Mouse (Mus musculus) neural tube, embryonic 15.5 days (tissue): Measurements from ENCODE around the gene Orai2. TPM values are rescaled to one million over a fixed set of nuclear protein-coding genes. Genes with fewer than 3 reads are reported as not detected.
"Not testable (repeated sequence)": the region's sequence is repeated elsewhere in the genome, so short reads cannot be mapped to it uniquely, and the experiment has no call there.

Source experiments
- ATAC-seq: fragments of 200-750 bp; cut with Nextera tagmentation; 2 replicates; pipeline ENCODE4 v1.8.0; 2017; ENCODE audit warnings: mild to moderate bottlenecking, moderate TSS enrichment, moderate library complexity; ENCODE audit not compliant: low FRiP score
- H3K27ac ChIP-seq: fragments of 300-500 bp; sonication (generic); replicated peaks from 2 replicates; pipeline ENCODE4 v1.5.1; 2015; ENCODE audit warnings: mild to moderate bottlenecking, inconsistent platforms
- H3K27me3 ChIP-seq: fragments of 300-500 bp; sonication (generic); replicated peaks from 2 replicates; pipeline ENCODE4 v1.6.1; 2015; ENCODE audit warnings: inconsistent platforms
- H3K36me3 ChIP-seq: fragments of 300-500 bp; sonication (generic); 2 replicates; pipeline ENCODE4 v1.6.1; 2015; ENCODE audit warnings: inconsistent platforms
- H3K4me1 ChIP-seq: fragments of 300-500 bp; sonication (generic); 2 replicates; pipeline ENCODE4 v1.6.1; 2015; ENCODE audit warnings: inconsistent platforms
- H3K4me2 ChIP-seq: fragments of 300-500 bp; sonication (generic); 2 replicates; pipeline ENCODE4 v1.6.1; 2015; ENCODE audit warnings: inconsistent platforms, mild to moderate bottlenecking, moderate library complexity
- H3K4me3 ChIP-seq: fragments of 300-500 bp; sonication (generic); replicated peaks from 2 replicates; pipeline ENCODE4 v1.5.1; 2015; ENCODE audit warnings: mild to moderate bottlenecking, inconsistent platforms
- H3K9ac ChIP-seq: fragments of 300-500 bp; sonication (generic); replicated peaks from 2 replicates; pipeline ENCODE4 v1.6.1; 2015; ENCODE audit warnings: mild to moderate bottlenecking, inconsistent platforms
- H3K9me3 ChIP-seq: fragments of 300-500 bp; sonication (generic); replicated peaks from 2 replicates; pipeline ENCODE4 v1.6.1; 2016; ENCODE audit warnings: inconsistent platforms
- WGBS: fragments of 180-500 bp; shearing (Covaris S2); methylation state at CpG from one replicate; pipeline ENCODE4 v1.1.7; 2015; ENCODE audit warnings: mixed read lengths; 5-methylcytosine and 5-hydroxymethylcytosine counted together
- polyA plus RNA-seq: library from polyadenylated mRNA; unstranded; fragments of >200 nt; fragmentation: Nextera tagmentation; extraction: Ambion mirVana; gene quantifications from 2 replicates; pipeline ENCODE4 v1.2.1, GENCODE M21; 2015

Gene Orai2
- 40.0 and 45.6 TPM in 2 replicates for polyA plus RNA-seq

DNA sequence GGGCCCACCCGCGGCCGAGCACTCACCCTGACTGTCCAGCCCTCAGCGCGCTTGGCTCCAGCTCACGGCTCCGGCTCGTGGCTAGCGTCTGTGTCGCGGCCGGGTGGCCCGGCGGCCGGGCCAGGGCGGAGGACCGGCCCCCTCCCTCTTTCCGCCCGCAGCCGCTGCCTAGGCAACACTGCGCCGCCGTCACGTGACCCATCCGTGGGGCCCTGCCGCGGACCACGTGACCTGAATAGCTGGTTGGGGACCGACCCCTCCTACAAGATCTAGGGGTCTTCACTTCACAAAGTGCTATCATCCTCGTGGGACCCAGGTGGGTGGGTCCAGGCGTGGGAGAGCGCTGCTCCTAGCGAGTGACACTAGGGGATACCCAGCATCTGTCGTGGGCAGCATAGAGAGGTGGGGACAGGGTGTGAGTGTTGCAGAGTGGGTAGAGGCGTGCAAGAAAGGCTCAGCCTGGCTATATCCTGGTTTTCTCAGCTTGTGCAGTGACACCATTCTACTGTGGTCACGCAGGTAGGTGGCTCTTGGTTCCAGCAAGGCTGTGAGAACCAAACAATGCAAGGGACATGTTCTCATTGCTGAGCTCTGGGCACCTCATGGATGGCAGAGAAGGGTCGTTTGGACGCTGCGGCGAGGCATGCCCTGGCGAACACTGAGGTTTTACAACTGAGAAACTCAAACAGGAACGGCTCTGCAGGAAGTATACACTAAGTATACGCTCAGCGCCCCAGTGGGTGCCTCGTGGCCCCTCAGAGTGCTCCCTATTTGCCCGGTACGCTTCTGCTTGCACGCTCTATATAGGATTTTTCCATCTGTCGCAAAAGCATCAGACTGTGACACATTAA, at the start of gene Orai2:
TSS of gene Orai2 (minus strand) at position 202 of the 851 bp plus-strand sequence.
- no peaks in the 10 kb centered on the region for H3K27me3 ChIP-seq
- H3K27ac ChIP-seq = peak within 1 kb of the TSS; percentile 89
- H3K4me2 ChIP-seq = peak within 1 kb of the TSS; percentile 91
- H3K4me3 ChIP-seq = peak within 1 kb of the TSS; percentile 62
- 3% methylated on average over 41 of the region's 49 CpGs for WGBS
- peak; percentile 90 for ATAC-seq
- peaks cover 12% of the 10 kb centered on the region for H3K36me3 ChIP-seq
- peaks cover 36% of the 10 kb centered on the region for H3K4me1 ChIP-seq
- H3K9me3 ChIP-seq = no peaks in the 10 kb centered on the region
- H3K9ac ChIP-seq = peak within 1 kb of the TSS; percentile 77

DNA sequence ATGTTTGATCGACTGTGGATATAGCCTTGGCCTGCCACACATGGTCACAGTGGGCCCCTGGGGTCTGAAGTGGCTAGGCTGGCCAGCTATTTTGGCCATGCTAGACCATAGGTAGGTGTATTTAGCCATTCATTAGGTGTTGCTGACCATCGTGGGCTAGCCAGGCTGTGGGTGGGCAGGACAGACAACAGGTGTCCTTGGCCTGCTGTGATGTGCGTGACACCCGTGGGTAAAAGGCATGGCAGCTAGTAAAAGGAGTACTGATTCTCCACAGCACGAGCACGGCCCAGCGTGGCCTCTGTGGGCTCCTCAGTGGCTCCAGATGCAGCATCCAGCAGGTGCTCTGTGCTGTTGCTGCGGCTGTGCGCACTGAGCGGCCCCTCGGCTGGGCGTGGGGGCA, 48.1 kb upstream of the Orai2 start:
- H3K4me2 ChIP-seq = no peak overlapping the region
- H3K9me3 ChIP-seq = no peaks in the 10 kb centered on the region; the same call in 1 of the 2 replicates
- ATAC-seq = no peak
- H3K9ac ChIP-seq = no peak overlapping the region
- H3K36me3 ChIP-seq = peaks cover 40% of the 10 kb centered on the region
- H3K27me3 ChIP-seq = no peaks in the 10 kb centered on the region
- H3K4me3 ChIP-seq = no peak overlapping the region
- H3K27ac ChIP-seq = no peak overlapping the region
- no peaks in the 10 kb centered on the region for H3K4me1 ChIP-seq
- WGBS = 81% methylated on average over 12 of the region's 12 CpGs

DNA sequence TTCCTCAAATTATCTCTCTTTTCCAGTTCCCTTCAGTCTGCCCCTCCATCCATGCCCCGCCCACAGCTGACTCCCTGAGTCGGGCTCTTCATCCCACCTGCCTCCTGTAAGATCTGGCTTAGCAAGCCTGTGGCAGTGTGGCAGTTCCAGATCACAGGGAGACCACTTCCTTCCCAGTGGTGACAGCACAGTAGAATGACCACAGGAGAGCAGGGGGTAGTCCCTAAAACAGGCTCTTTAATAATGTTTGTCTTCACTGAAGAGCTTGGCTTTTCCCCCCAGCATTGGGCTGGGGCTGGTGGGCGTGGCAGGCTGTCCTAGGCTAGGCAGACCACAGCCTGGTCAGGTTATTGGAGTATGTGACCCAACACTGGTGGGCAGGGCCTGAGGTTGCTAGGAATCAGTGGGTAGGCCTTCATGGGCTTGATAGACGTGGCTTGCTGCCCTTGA, 47.4 kb upstream of the Orai2 start:
- Histone ChIP-seq H3K9me3 (no peaks in the 10 kb centered on the region), H3K36me3 (peaks cover 34% of the 10 kb centered on the region), H3K27ac (no peak overlapping the region), H3K4me1 (no peaks in the 10 kb centered on the region), H3K4me3 (no peak overlapping the region), H3K27me3 (no peaks in the 10 kb centered on the region), H3K9ac (no peak overlapping the region), H3K4me2 (no peak overlapping the region)
- ATAC-seq = no peak
- 78% methylated on average over 4 of the region's 4 CpGs for WGBS

DNA sequence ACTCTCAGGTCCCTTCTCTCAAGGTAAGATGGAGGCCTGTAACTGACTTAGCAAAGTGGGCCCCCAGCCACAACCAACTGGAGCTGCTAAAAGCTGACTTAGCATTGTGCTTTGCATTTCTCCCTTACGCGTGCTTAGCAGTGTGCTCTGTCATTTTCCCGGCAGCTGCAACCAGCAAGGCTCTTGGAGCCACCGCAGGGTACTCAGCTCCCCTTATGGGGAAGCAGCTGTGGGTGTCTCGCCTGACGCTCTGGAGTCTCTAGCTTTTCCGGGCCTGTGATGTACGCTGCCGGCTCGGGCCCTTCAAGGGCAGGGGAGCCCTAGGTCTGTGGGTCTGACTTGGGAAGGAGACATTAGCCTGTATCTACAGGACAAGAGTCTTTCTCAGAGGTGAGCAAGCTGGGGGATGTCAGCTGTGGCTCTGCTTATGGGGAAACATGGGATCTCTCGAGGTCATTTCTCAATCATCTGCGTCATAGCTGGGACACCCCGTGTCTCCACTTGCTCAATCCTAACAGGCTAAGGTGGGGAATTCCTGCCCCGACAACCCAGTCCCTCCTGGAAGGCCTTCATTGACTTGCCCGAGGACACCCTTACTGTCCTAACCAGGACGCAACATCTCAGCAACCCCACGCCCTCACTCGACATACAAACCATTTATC, 46.6 kb upstream of the Orai2 start:
- Histone ChIP-seq H3K4me1 (no peaks in the 10 kb centered on the region), H3K27me3 (no peaks in the 10 kb centered on the region), H3K4me3 (no peak overlapping the region), H3K36me3 (peaks cover 29% of the 10 kb centered on the region), H3K9me3 (no peaks in the 10 kb centered on the region), H3K9ac (no peak overlapping the region), H3K4me2 (no peak overlapping the region), H3K27ac (peak overlapping the region; percentile 14; the same call in 1 of the 2 replicates)
- 79% methylated on average over 18 of the region's 18 CpGs for WGBS
- ATAC-seq = no peak

DNA sequence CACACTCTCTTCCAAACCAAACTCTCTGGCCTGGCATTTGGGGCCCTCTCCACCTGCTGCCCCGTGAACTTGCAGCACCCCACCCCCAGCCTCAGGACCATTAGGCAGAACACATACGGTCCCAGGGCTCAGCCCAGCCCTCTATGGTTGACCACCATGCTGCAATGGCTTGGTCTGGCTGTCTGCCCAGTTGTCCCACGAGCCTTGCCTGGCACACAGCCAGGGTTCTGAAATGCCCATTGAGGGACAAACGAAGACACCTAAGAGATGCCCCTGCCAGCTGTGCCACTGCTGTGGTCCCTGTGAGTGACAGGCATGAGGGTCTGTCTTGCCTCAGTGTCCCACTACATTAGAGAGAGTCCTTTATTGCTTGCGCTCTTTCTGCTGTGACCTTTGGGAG, 45.4 kb upstream of the Orai2 start:
- no peak for ATAC-seq

DNA sequence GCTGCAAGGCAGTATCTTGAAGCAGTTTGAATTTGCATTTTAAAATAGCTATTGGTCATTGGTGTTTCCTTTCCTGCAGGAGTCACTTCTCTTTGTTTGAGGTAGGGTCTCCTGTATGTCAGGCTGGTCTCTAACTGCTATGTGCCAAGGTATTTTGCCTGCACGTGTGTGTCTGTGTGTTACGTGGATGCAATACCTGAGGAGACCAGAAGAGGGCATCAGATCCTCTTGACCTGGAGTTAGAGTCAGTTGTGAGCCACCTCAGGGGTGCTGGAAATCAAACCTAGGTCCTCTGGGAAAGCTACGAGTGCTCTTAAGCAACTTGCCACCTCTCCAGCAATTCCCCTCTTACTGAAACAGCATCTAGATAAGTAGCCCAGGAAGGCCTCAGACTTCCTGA, 44.7 kb upstream of the Orai2 start:
- Histone ChIP-seq H3K9ac (no peak overlapping the region), H3K27ac (no peak overlapping the region), H3K4me1 (no peaks in the 10 kb centered on the region), H3K4me3 (no peak overlapping the region), H3K9me3 (no peaks in the 10 kb centered on the region), H3K4me2 (no peak overlapping the region), H3K36me3 (peaks cover 12% of the 10 kb centered on the region), H3K27me3 (no peaks in the 10 kb centered on the region)
- ATAC-seq = no peak
- WGBS = 92% methylated on average over 3 of the region's 3 CpGs

More for the DNA sequence above, 45.4 kb upstream of the Orai2 start:
- H3K9ac ChIP-seq = no peak overlapping the region
- no peaks in the 10 kb centered on the region for H3K27me3 ChIP-seq
- no peaks in the 10 kb centered on the region for H3K9me3 ChIP-seq
- no peak overlapping the region for H3K4me3 ChIP-seq
- no peak overlapping the region for H3K4me2 ChIP-seq
- H3K27ac ChIP-seq = no peak overlapping the region
- WGBS = 52% methylated on average over 5 of the region's 5 CpGs
- H3K36me3 ChIP-seq = peaks cover 17% of the 10 kb centered on the region
- no peaks in the 10 kb centered on the region for H3K4me1 ChIP-seq

DNA sequence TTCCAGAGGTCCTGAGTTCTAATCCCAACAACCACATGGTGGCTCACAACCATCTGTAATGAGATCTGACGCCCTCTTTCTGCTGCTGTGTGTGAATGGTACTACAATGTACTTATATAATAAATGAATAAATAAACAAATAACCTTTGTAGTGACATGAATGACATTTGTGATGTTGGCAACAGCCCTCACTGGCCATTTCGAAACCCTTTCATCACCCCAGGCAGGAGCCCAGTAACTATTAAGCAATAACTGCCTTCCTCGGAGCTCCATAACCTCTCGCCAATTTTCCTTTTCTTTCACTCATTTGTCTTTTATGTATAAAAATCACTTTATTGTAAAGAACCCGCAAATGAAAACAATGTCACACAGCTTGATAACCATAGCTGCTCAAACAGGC, 43.2 kb upstream of the Orai2 start:
- no peak overlapping the region for H3K4me3 ChIP-seq
- no peaks in the 10 kb centered on the region for H3K9me3 ChIP-seq
- no peaks in the 10 kb centered on the region for H3K4me1 ChIP-seq
- no peak overlapping the region for H3K27ac ChIP-seq
- H3K36me3 ChIP-seq = peaks cover 7% of the 10 kb centered on the region
- H3K9ac ChIP-seq = no peak overlapping the region
- ATAC-seq = no peak
- H3K4me2 ChIP-seq = no peak overlapping the region
- no peaks in the 10 kb centered on the region for H3K27me3 ChIP-seq
- WGBS = 86% methylated on average over 5 of the region's 5 CpGs

DNA sequence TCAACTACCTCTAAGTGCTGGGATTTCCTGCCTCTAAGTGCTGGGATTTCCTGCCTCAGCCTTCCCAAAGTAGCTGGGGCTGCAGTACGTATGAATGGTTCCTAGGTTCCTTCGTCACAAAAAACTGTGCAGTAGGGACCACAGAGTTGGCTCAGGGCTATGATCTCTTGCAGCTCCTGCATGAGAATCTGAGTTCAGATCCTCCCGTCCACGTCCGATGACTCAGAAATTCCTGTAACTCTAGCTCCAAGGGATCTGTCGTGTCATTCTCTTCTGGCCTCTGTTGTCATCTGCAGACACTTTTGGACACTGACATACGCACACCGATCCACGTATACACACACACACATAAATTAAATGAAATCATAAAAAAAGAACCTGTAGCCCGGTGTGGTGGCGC, 42.2 kb upstream of the Orai2 start:
- Histone ChIP-seq H3K27ac (no peak overlapping the region), H3K9ac (no peak overlapping the region), H3K4me1 (no peaks in the 10 kb centered on the region), H3K4me3 (no peak overlapping the region), H3K9me3 (no peaks in the 10 kb centered on the region), H3K36me3 (no peaks in the 10 kb centered on the region), H3K4me2 (no peak overlapping the region), H3K27me3 (no peaks in the 10 kb centered on the region)
- ATAC-seq = no peak
- 97% methylated on average over 11 of the region's 11 CpGs for WGBS

DNA sequence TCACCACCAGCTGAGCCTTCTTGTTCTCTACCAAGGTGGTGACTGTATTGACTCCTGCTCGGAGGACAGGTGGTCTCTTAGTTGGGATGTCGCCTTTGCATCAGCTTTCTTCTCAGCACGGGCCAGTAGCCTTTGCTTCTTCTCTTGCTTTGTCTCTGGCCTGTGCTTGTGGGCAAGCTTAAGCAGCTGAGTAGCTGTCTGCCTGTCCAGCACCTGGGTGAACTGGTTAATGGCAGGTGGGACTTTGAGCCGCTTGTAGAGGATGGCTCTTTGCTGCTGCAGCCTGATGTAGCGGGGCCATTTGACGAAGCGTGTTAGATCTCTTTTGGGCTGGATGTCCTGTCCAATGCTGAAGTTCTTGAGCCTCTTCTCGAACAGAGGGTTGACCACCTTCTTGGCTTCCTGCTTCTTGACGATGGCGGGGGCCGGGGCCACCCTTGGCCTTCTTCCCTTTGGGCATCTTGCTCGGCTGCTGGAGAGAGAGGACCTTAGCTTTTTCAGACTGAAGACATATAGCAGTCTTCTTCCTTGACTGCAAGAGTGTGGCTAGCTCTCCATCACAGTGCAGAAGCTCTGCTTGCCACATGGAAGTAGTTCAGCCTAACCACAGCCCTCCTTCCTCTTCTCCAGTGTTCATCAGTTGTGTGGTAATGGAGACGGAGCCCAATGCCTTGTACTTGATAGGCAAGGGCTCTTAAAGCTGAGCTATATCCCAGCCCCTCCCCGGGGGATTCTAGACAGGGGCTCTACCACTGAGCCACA, 41.0 kb upstream of the Orai2 start:
- H3K4me1 ChIP-seq, H3K9me3 ChIP-seq, H3K27me3 ChIP-seq, H3K27ac ChIP-seq, ATAC-seq, H3K4me2 ChIP-seq, H3K4me3 ChIP-seq, H3K36me3 ChIP-seq, H3K9ac ChIP-seq: not testable (repeated sequence)
- 91% methylated on average over 14 of the region's 14 CpGs for WGBS

DNA sequence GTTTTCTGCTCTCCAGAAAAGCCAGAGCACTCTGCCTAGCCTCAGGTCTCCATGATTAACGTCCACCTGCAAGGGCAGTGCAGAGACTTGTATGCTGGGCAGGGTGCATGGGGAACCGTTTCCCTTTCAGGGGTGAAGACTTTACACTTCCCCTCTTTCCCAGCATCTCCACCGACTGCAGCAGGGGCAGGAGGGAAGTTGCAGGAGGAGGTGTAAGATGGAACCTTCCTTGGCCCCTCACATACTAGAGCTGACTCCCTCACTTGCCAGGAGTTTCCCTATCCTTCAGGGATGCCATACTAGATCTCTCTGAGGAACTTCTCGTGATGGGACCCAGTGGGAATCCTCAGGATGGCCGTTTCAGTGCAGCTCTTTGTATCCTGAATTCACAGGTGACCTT, 40.0 kb upstream of the Orai2 start:
- ATAC-seq = no peak
- no peak overlapping the region for H3K4me2 ChIP-seq
- 74% methylated on average over 5 of the region's 5 CpGs for WGBS

DNA sequence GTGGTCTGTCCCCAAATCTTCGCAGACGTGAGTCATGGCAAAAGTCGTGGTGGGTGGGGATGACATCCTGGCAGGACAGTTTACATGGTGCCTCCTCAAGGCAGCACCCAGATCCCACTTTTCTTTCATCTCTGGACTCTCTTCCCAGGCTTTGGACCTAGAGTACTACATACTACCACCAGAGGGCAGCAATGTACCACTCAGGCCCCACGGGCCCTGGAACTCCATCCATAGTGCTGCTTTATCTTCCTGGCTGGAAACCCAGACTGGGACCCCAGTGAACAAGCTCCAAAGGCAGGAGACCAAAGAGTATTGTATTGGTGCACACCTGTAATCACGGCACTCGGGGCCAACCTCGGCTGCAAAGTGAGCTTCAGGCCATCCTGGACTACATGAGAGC, 31.3 kb upstream of the Orai2 start:
- Histone ChIP-seq H3K27me3 (no peaks in the 10 kb centered on the region), H3K9ac (no peak overlapping the region), H3K4me3 (no peak overlapping the region), H3K27ac (no peak overlapping the region), H3K36me3 (peaks cover 4% of the 10 kb centered on the region), H3K4me2 (no peak overlapping the region), H3K4me1 (peaks cover 16% of the 10 kb centered on the region), H3K9me3 (no peaks in the 10 kb centered on the region)
- WGBS = 33% methylated on average over 7 of the region's 7 CpGs
- peak; percentile 19; the same call in 1 of the 2 replicates for ATAC-seq

More for the DNA sequence above, 40.0 kb upstream of the Orai2 start:
- no peak overlapping the region for H3K4me3 ChIP-seq
- no peak overlapping the region for H3K27ac ChIP-seq
- no peaks in the 10 kb centered on the region for H3K36me3 ChIP-seq
- no peaks in the 10 kb centered on the region for H3K9me3 ChIP-seq
- H3K27me3 ChIP-seq = no peaks in the 10 kb centered on the region
- H3K9ac ChIP-seq = no peak overlapping the region
- no peaks in the 10 kb centered on the region for H3K4me1 ChIP-seq
